23 mouse cellular contexts compared by ENCODE assay signal in genomic region chr5:134734072-134734471, GRCm38 (mm10). TPM values are rescaled to one million over a fixed set of nuclear protein-coding genes. Genes with fewer than 3 reads are reported as not detected.
A peak's percentile ranks its signal among the peaks of the same experiment; 100 is the strongest.
DNase-seq lines count a peak whose midpoint lies in the region; ATAC-seq and TF ChIP-seq lines count a peak whose summit lies in the region.
"Had no signal": no experiment of that assay in that cellular context is flagged by ENCODE, and none has a peak within 500 bp of the region (broad histone marks: within the 10 kb centered on the region; RNA-seq: fewer than 3 reads in every experiment).

No protein-coding gene starts in this region.

- no peaks in the 10 kb centered on the region; the same call in none of the 2 replicates for H3K36me3 ChIP-seq in heart, postnatal 0 days (replicated peaks; ENCODE audit: control insufficient read depth, insufficient read depth, low read length)
- H3K36me3 ChIP-seq in heart, embryonic 10.5 days: no peaks in the 10 kb centered on the region
- no peaks in the 10 kb centered on the region for H3K36me3 ChIP-seq in myocyte (ENCODE audit: control insufficient read depth, insufficient read depth)
- no peaks in the 10 kb centered on the region for H3K36me3 ChIP-seq in hindbrain, embryonic 16.5 days (ENCODE audit: control insufficient read depth, insufficient read depth, low read length)

- H3K79me2 ChIP-seq in myocyte (ENCODE audit: control insufficient read depth, insufficient read depth): no peaks in the 10 kb centered on the region

- H3K27ac ChIP-seq in heart, postnatal 0 days (ENCODE audit: low read depth): no peak overlapping the region
- no peak overlapping the region for H3K27ac ChIP-seq in heart, embryonic 10.5 days
- H3K27ac ChIP-seq in hindbrain, embryonic 16.5 days (ENCODE audit: low read depth, low read length): no peak overlapping the region
- H3K27ac ChIP-seq: heart, adult 2 months; hindbrain, embryonic 14.5 days; limb, embryonic 15.5 days had no signal

- no peak overlapping the region for H3K4me3 ChIP-seq in heart, postnatal 0 days (ENCODE audit: low read depth, low read length)
- H3K4me3 ChIP-seq in heart, embryonic 10.5 days: no peak overlapping the region
- no peak overlapping the region for H3K4me3 ChIP-seq in myocyte
- no peak overlapping the region for H3K4me3 ChIP-seq in hindbrain, embryonic 16.5 days (ENCODE audit: low read length)
- H3K4me3 ChIP-seq: heart, adult 2 months; limb, embryonic 15.5 days; megakaryocyte, embryonic 14.5 days had no signal

- no peaks in the 10 kb centered on the region for H3K27me3 ChIP-seq in heart, postnatal 0 days (ENCODE audit: control insufficient read depth, insufficient read depth, low read length)
- no peaks in the 10 kb centered on the region for H3K27me3 ChIP-seq in heart, embryonic 10.5 days (ENCODE audit: insufficient read depth, poor library complexity, severe bottlenecking)
- H3K27me3 ChIP-seq in myocyte (ENCODE audit: control insufficient read depth, insufficient read depth, insufficient read length): peaks cover 25% of the 10 kb centered on the region
- no peaks in the 10 kb centered on the region for H3K27me3 ChIP-seq in hindbrain, embryonic 16.5 days (replicated peaks; ENCODE audit: control insufficient read depth, insufficient read depth, low read length)
- H3K27me3 ChIP-seq: limb, embryonic 15.5 days had no signal

- H3K4me2 ChIP-seq in heart, postnatal 0 days (ENCODE audit: low read depth, low read length): no peak overlapping the region
- H3K4me2 ChIP-seq in myocyte (ENCODE audit: low read depth): no peak overlapping the region
- no peak overlapping the region for H3K4me2 ChIP-seq in hindbrain, embryonic 16.5 days (ENCODE audit: low read length)
- H3K4me2 ChIP-seq: hindbrain, embryonic 14.5 days; limb, embryonic 15.5 days had no signal

- DNase-seq in heart, postnatal 0 days (ENCODE audit: low spot score): no peak
- no peak for DNase-seq in heart, embryonic 10.5 days (ENCODE audit: low spot score)
- DNase-seq in right cerebral cortex, adult 18-20 months: peak; percentile 5
- no peak for DNase-seq in right cerebral cortex, postnatal 25 days
- peak; percentile 35 to 49 for DNase-seq in layer of hippocampus, postnatal 10 days (ENCODE audit: low spot score in 2 of 2)
- no peak for DNase-seq in thymus, postnatal 0 days (ENCODE audit: low spot score)
- DNase-seq: adrenal gland, postnatal 10 days; cerebellum, adult 11-12 months; cerebellum, postnatal 36 days; forebrain, postnatal 0 days; heart, postnatal 14 days; kidney, postnatal 4 days; liver, postnatal 0 days; right cerebral cortex, postnatal 14 days; thymus, adult 2 months had no signal

- no peak for TF ChIP-seq CTCF in heart, postnatal 0 days (IDR thresholded peaks at IDR 0.05; ENCODE audit: low read depth)

- no peak for TF ChIP-seq POLR2A in myocyte (IDR thresholded peaks at IDR 0.05; ENCODE audit: insufficient read length, low read depth)

- H3K4me1 ChIP-seq in heart, postnatal 0 days (ENCODE audit: control insufficient read depth, insufficient read depth): no peaks in the 10 kb centered on the region
- H3K4me1 ChIP-seq in heart, embryonic 10.5 days: peaks cover 3% of the 10 kb centered on the region; the same call in 1 of the 2 replicates
- no peaks in the 10 kb centered on the region for H3K4me1 ChIP-seq in hindbrain, embryonic 16.5 days (ENCODE audit: control insufficient read depth, insufficient read depth, low read depth, low read length)

- 42% methylated on average over 5 of the region's 5 CpGs for WGBS in heart, postnatal 0 days
- 73% methylated on average over 5 of the region's 5 CpGs for WGBS in heart, embryonic 10.5 days
- 67% methylated on average over 5 of the region's 5 CpGs for WGBS in hindbrain, embryonic 16.5 days

- H3K9me3 ChIP-seq in heart, postnatal 0 days (replicated peaks; ENCODE audit: control insufficient read depth, low read length): no peaks in the 10 kb centered on the region
- H3K9me3 ChIP-seq in heart, embryonic 10.5 days: no peaks in the 10 kb centered on the region
- no peaks in the 10 kb centered on the region for H3K9me3 ChIP-seq in hindbrain, embryonic 16.5 days (ENCODE audit: control insufficient read depth, low read length)
- H3K9me3 ChIP-seq: limb, embryonic 15.5 days; megakaryocyte, embryonic 14.5 days had no signal

- no peak overlapping the region for H3K9ac ChIP-seq in heart, postnatal 0 days (replicated peaks; ENCODE audit: low read depth, low read length)
- H3K9ac ChIP-seq in hindbrain, embryonic 16.5 days (ENCODE audit: low read depth, low read length): no peak overlapping the region
- H3K9ac ChIP-seq: forebrain, postnatal 0 days; hindbrain, embryonic 14.5 days; limb, embryonic 15.5 days; liver, postnatal 0 days had no signal

- H3ac ChIP-seq in myocyte (ENCODE audit: control insufficient read depth, insufficient read length): no peak overlapping the region

- peak; percentile 31; the same call in 1 of the 2 replicates for ATAC-seq in heart, postnatal 0 days (ENCODE audit: insufficient read depth, low read depth)
- ATAC-seq in hindbrain, embryonic 16.5 days: no peak
- ATAC-seq: forebrain, postnatal 0 days; intestine, embryonic 16.5 days had no signal

- no peak for TF ChIP-seq EP300 in heart, postnatal 0 days (IDR thresholded peaks at IDR 0.05; ENCODE audit: low read depth)

TF ChIP-seq in myocyte, 11 proteins besides CTCF, POLR2A, EP300 and RAD21:
- TF ChIP-seq MYOG (IDR thresholded peaks at IDR 0.05; ENCODE audit: control insufficient read depth in 1 of 3, insufficient read depth in 1 of 3, insufficient read length in 2 of 3, low read depth in 2 of 3): peak in 1 of 3 experiments; percentile 74
- TF ChIP-seq SRF (IDR thresholded peaks at IDR 0.05; ENCODE audit: control insufficient read depth, insufficient read length, low read depth): no peak
- TF ChIP-seq CEBPB (IDR thresholded peaks at IDR 0.05; ENCODE audit: insufficient read depth, poor library complexity, severe bottlenecking): no peak
- peak; percentile 13 for TF ChIP-seq TCF3 (IDR thresholded peaks at IDR 0.05; ENCODE audit: insufficient read length, low read depth)
- TF ChIP-seq MAX (IDR thresholded peaks at IDR 0.05; ENCODE audit: low read depth): no peak
- peak in 1 of 3 experiments; percentile 63 for TF ChIP-seq MYOD1 (IDR thresholded peaks at IDR 0.05; ENCODE audit: control insufficient read depth in 1 of 3, insufficient read length in 2 of 3, low read depth in 2 of 3)
TF ChIP-seq in myocyte: peak in this region for 3.

RNA-seq across cellular contexts. Expression of gene Eln, which starts 13.1 kb away (rescaled TPM):
- total RNA-seq in heart, postnatal 0 days (2014; rRNA removed; ENCODE audit: low replicate concordance): 313 and 411 TPM in 2 replicates
- 362 and 388 TPM in 2 replicates for polyA plus RNA-seq in heart, postnatal 0 days (2015; fragmentation: Nextera tagmentation; extraction: Ambion mirVana)
- 4.8 and 8.0 TPM in 2 replicates for polyA plus RNA-seq in heart, embryonic 10.5 days (2016; fragmentation: Nextera tagmentation; extraction: Ambion mirVana)
- total RNA-seq in layer of hippocampus, postnatal 10 days (2021): 10 to 100 TPM; 94.0 to 99.5 TPM
- 0.02 TPM for polyA plus RNA-seq in myocyte (2012; fragmentation: generic; extraction: Trizol)
- polyA plus RNA-seq in thymus, postnatal 0 days (2015; fragmentation: Nextera tagmentation; extraction: Ambion mirVana): 12.4 and 96.1 TPM in 2 replicates
- 25.1 and 26.7 TPM in 2 replicates for polyA plus RNA-seq in hindbrain, embryonic 16.5 days (2015; fragmentation: Nextera tagmentation; extraction: Ambion mirVana)
- polyA plus RNA-seq: C2C12 had no signal

RNA-seq across cellular contexts. Expression of gene Limk1, which starts 45.7 kb away (rescaled TPM):
- total RNA-seq in heart, postnatal 0 days (2014; rRNA removed; ENCODE audit: low replicate concordance): 6.9 and 12.1 TPM in 2 replicates
- 2.4 TPM in 2 replicates for polyA plus RNA-seq in heart, postnatal 0 days (2015; fragmentation: Nextera tagmentation; extraction: Ambion mirVana)
- 3.7 and 4.7 TPM in 2 replicates for polyA plus RNA-seq in heart, embryonic 10.5 days (2016; fragmentation: Nextera tagmentation; extraction: Ambion mirVana)
- total RNA-seq in layer of hippocampus, postnatal 10 days (2021): 10 to 100 TPM; 59.1 to 67.5 TPM
- polyA plus RNA-seq in myocyte (2012; fragmentation: generic; extraction: Trizol): 22.3 TPM
- 2.8 and 3.8 TPM in 2 replicates for polyA plus RNA-seq in thymus, postnatal 0 days (2015; fragmentation: Nextera tagmentation; extraction: Ambion mirVana)
- 22.0 and 22.1 TPM in 2 replicates for polyA plus RNA-seq in hindbrain, embryonic 16.5 days (2015; fragmentation: Nextera tagmentation; extraction: Ambion mirVana)

Comparison
In these comparisons a context has a peak if more than half of its experiments do, and no peak if none do; other contexts are left out.
1. DNase-seq: peak in right cerebral cortex, adult 18-20 months (single experiment) and layer of hippocampus, postnatal 10 days (2 of 2); none in heart, postnatal 0 days (single experiment), heart, embryonic 10.5 days (single experiment), right cerebral cortex, postnatal 25 days (single experiment) and thymus, postnatal 0 days (single experiment).